ENCODE assay signal across 11 mouse cellular contexts in genomic region chr7:79542379-79543015, GRCm38 (mm10).
DNase-seq lines count a peak whose midpoint lies in the region; ATAC-seq and TF ChIP-seq lines count a peak whose summit lies in the region.
"Had no signal": no experiment of that assay in that cellular context is flagged by ENCODE, and none has a peak within 500 bp of the region (broad histone marks: within the 10 kb centered on the region; RNA-seq: fewer than 3 reads in every experiment).

No protein-coding gene starts in this region.

- H3K9ac ChIP-seq in forebrain, postnatal 0 days, result peak overlapping the region; percentile 76
- peak overlapping the region; percentile 60; the same call in 1 of the 2 replicates for H3K9ac ChIP-seq in midbrain, embryonic 13.5 days (replicated peaks)
- H3K9ac ChIP-seq in neural tube, embryonic 15.5 days (replicated peaks), result no peak overlapping the region

- WGBS in forebrain, postnatal 0 days, result 14% methylated on average over 23 of the region's 23 CpGs
- 7% methylated on average over 23 of the region's 23 CpGs for WGBS in midbrain, embryonic 13.5 days
- 11% methylated on average over 23 of the region's 23 CpGs for WGBS in neural tube, embryonic 15.5 days

- no peaks in the 10 kb centered on the region for H3K9me3 ChIP-seq in forebrain, postnatal 0 days (ENCODE audit: low read length)
- H3K9me3 ChIP-seq in midbrain, embryonic 13.5 days, result no peaks in the 10 kb centered on the region
- no peaks in the 10 kb centered on the region for H3K9me3 ChIP-seq in neural tube, embryonic 15.5 days (replicated peaks)
- H3K9me3 ChIP-seq: G1E had no signal

- no peak for DNase-seq in left cerebral cortex, adult 2 months (ENCODE audit: extremely low spot score in 1 of 2, low spot score in 2 of 2)
- DNase-seq in left cerebral cortex, adult 8-10 months (ENCODE audit: low spot score in 2 of 2), result no peak
- no peak for DNase-seq in forebrain, postnatal 0 days
- DNase-seq in heart, adult 11 months, result no peak
- no peak for DNase-seq in adrenal gland, postnatal 36 days
- DNase-seq in cerebellum, adult 11-12 months, result no peak
- DNase-seq: thymus, adult 18-20 months had no signal

- peak overlapping the region; percentile 90 for H3K4me2 ChIP-seq in forebrain, postnatal 0 days (ENCODE audit: low read depth)
- peak overlapping the region; percentile 62; the same call in 1 of the 2 replicates for H3K4me2 ChIP-seq in midbrain, embryonic 13.5 days (replicated peaks)
- H3K4me2 ChIP-seq in neural tube, embryonic 15.5 days, result peak overlapping the region; percentile 63; the same call in 1 of the 2 replicates

- peak overlapping the region; percentile 92 for H3K27ac ChIP-seq in left cerebral cortex, adult 2 months
- H3K27ac ChIP-seq in forebrain, postnatal 0 days (ENCODE audit: low read depth, low read length), result peak overlapping the region; percentile 95
- H3K27ac ChIP-seq in midbrain, embryonic 13.5 days, result peak overlapping the region; percentile 92
- peak overlapping the region; percentile 80 for H3K27ac ChIP-seq in neural tube, embryonic 15.5 days (replicated peaks)

- no peaks in the 10 kb centered on the region for H3K36me3 ChIP-seq in forebrain, postnatal 0 days (ENCODE audit: insufficient read depth)
- no peaks in the 10 kb centered on the region for H3K36me3 ChIP-seq in midbrain, embryonic 13.5 days
- H3K36me3 ChIP-seq in neural tube, embryonic 15.5 days, result no peaks in the 10 kb centered on the region
- H3K36me3 ChIP-seq: G1E had no signal

- H3K4me1 ChIP-seq in forebrain, postnatal 0 days (ENCODE audit: insufficient read depth), result peaks cover 40% of the 10 kb centered on the region
- H3K4me1 ChIP-seq in midbrain, embryonic 13.5 days (replicated peaks), result peaks cover 57% of the 10 kb centered on the region
- H3K4me1 ChIP-seq in neural tube, embryonic 15.5 days, result peaks cover 37% of the 10 kb centered on the region

- H3K27me3 ChIP-seq in forebrain, postnatal 0 days (ENCODE audit: insufficient read depth, low read length), result no peaks in the 10 kb centered on the region
- peaks cover 90% of the 10 kb centered on the region for H3K27me3 ChIP-seq in midbrain, embryonic 13.5 days
- peaks cover 18% of the 10 kb centered on the region; the same call in 1 of the 2 replicates for H3K27me3 ChIP-seq in neural tube, embryonic 15.5 days (replicated peaks)

- TF ChIP-seq CTCF in left cerebral cortex, adult 2 months (IDR thresholded peaks at IDR 0.05), result no peak
- TF ChIP-seq CTCF in forebrain, postnatal 0 days (IDR thresholded peaks at IDR 0.05; ENCODE audit: low read depth), result no peak

- intact Hi-C loops in left cerebral cortex, adult 2 months (cut with DNase I), result no loop called here

- no peak overlapping the region for H3K4me3 ChIP-seq in left cerebral cortex, adult 2 months
- peak overlapping the region; percentile 38; the same call in 1 of the 2 replicates for H3K4me3 ChIP-seq in forebrain, postnatal 0 days (ENCODE audit: low read depth, low read length)
- H3K4me3 ChIP-seq in midbrain, embryonic 13.5 days (replicated peaks), result no peak overlapping the region
- H3K4me3 ChIP-seq in neural tube, embryonic 15.5 days (replicated peaks), result no peak overlapping the region
- H3K4me3 ChIP-seq: erythroblast, embryonic 14.5 days had no signal

- ATAC-seq in forebrain, postnatal 0 days, result no peak
- no peak for ATAC-seq in midbrain, embryonic 13.5 days
- ATAC-seq in neural tube, embryonic 15.5 days (ENCODE audit: low FRiP score), result no peak
